Mouse (Mus musculus) megakaryocyte, embryonic 14.5 days (primary cell): Measurements from ENCODE around the gene Gad2.

Experiments
- FLI1 ChIP-seq: IDR thresholded peaks from 2 replicates; pipeline ENCODE4 v1.6.1; 2012; ENCODE audit warnings: low read length, inconsistent platforms, mixed read lengths
- GATA1 ChIP-seq: IDR thresholded peaks from 3 replicates; pipeline ENCODE4 v1.6.1; 2012; ENCODE audit warnings: mixed read lengths, low read length, inconsistent platforms, borderline replicate concordance

DNA sequence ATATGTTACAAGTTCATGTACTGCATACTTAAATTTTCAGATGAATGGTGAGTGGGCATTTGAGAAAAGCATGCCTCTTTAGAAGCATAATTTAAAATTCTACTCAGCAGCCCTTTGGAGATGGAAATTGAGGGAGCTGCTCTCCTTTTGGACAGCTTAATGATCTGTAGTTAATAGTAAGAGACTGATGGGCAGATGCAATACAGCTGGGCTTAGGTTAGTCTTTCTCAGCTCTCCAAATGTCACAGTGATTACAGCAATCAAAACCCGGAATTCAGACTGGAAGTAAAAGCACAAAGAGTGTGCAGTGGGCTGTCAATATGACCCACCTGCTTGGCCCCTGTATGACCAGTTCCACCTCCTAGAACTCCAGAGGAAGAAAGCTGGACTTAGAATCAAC lies 24.1 kb downstream of the Gad2 start:
- TF ChIP-seq GATA1 (no peak), FLI1 (no peak)
